Mouse (Mus musculus) CH12.LX (cell line): ENCODE data around the gene Cd164. TPM values are rescaled to one million over a fixed set of nuclear protein-coding genes. Genes with fewer than 3 reads are reported as not detected.

Experiments
- DNase-seq: peaks from one replicate; pipeline ENCODE4 v3.0.0-alpha.2; 2013; ENCODE audit errors: extremely low read depth
- H3K27ac ChIP-seq: 2 replicates; pipeline ENCODE4 v1.5.1; 2012; ENCODE audit warnings: low read depth, mild to moderate bottlenecking, control low read depth, moderate library complexity; ENCODE audit not compliant: insufficient read depth
- H3K27me3 ChIP-seq: replicated peaks from 2 replicates; pipeline ENCODE3; 2012; ENCODE audit warnings: inconsistent platforms
- H3K36me3 ChIP-seq, 2 experiments: replicated peaks in 1 of 2; 2 replicates each; pipeline versions ENCODE3 to v1.6.1; 2012; ENCODE audit warnings: inconsistent platforms in 1 of 2, low read length in 1 of 2, mild to moderate bottlenecking in 1 of 2, mixed read lengths in 1 of 2, moderate library complexity in 1 of 2; ENCODE audit not compliant: control insufficient read depth in 1 of 2, insufficient read depth in 1 of 2
- H3K4me1 ChIP-seq, 2 experiments: 2 replicates each; pipeline ENCODE4 v1.6.1; 2012; ENCODE audit warnings: inconsistent platforms in 1 of 2, moderate library complexity in 1 of 2; ENCODE audit not compliant: insufficient read depth in 2 of 2, control insufficient read depth in 1 of 2
- H3K4me2 ChIP-seq: 2 replicates; pipeline ENCODE4 v1.6.1; 2012; ENCODE audit warnings: low read depth, mild to moderate bottlenecking, control low read depth; ENCODE audit not compliant: poor library complexity, insufficient read depth, severe bottlenecking
- H3K4me3 ChIP-seq, 3 experiments: fragments of 150-350 bp in 1 of 3; sonication (generic) in 1 of 3; replicated peaks in 1 of 3; 2 replicates each; pipeline versions ENCODE3 to v1.5.1; 2011 to 2012; ENCODE audit warnings: low read depth in 2 of 3, low read length in 2 of 3, mild to moderate bottlenecking in 2 of 3, moderate library complexity in 2 of 3, control low read depth in 1 of 3, improper control_type of control experiment in 1 of 3, inconsistent platforms in 1 of 3, mixed read lengths in 1 of 3; ENCODE audit not compliant: poor library complexity in 1 of 3
- H3K79me2 ChIP-seq: replicated peaks from 2 replicates; pipeline ENCODE4 v1.6.1; 2012; ENCODE audit warnings: mild to moderate bottlenecking, moderate library complexity; ENCODE audit not compliant: control insufficient read depth, poor library complexity, insufficient read depth, severe bottlenecking; ENCODE audit errors: extremely low read depth
- H3K9ac ChIP-seq: 2 replicates; pipeline ENCODE4 v1.6.1; 2012; ENCODE audit warnings: low read depth, mild to moderate bottlenecking, control low read depth, moderate library complexity; ENCODE audit not compliant: insufficient read depth
- H3K9me3 ChIP-seq: replicated peaks from 2 replicates; pipeline ENCODE3; 2012; ENCODE audit warnings: low read length, inconsistent platforms, mixed read lengths
- BHLHE40 ChIP-seq: IDR thresholded peaks from 2 replicates; pipeline ENCODE4 v1.6.1; 2011; ENCODE audit warnings: mild to moderate bottlenecking, low read depth, low read length, improper control_type of control experiment
- CHD1 ChIP-seq: IDR thresholded peaks from 2 replicates; pipeline ENCODE4 v1.6.1; 2012; ENCODE audit warnings: low read depth, low read length, improper control_type of control experiment, inconsistent platforms
- E2F4 ChIP-seq: IDR thresholded peaks from 2 replicates; pipeline ENCODE4 v1.6.1; 2011; ENCODE audit warnings: low read depth, low read length, improper control_type of control experiment; ENCODE audit not compliant: insufficient replicate concordance
- EP300 ChIP-seq: IDR thresholded peaks from 2 replicates; pipeline ENCODE4 v1.6.1; 2011; ENCODE audit warnings: low read length, improper control_type of control experiment
- GABPA ChIP-seq: IDR thresholded peaks from 2 replicates; pipeline ENCODE4 v1.6.1; 2012; ENCODE audit warnings: low read depth, low read length, improper control_type of control experiment, inconsistent platforms; ENCODE audit not compliant: insufficient replicate concordance
- HCFC1 ChIP-seq: IDR thresholded peaks from 2 replicates; pipeline ENCODE4 v1.6.1; 2012; ENCODE audit warnings: low read depth, mild to moderate bottlenecking, inconsistent platforms, low read length, improper control_type of control experiment
- IRF4 ChIP-seq: IDR thresholded peaks from 2 replicates; pipeline ENCODE4 v1.6.1; 2014; ENCODE audit warnings: low read depth, mild to moderate bottlenecking, inconsistent platforms, low read length, improper control_type of control experiment
- JUND ChIP-seq: conservative IDR thresholded peaks from 2 replicates; pipeline ENCODE4 v1.6.1; 2011; ENCODE audit warnings: low read depth, low read length, improper control_type of control experiment
- KAT2A ChIP-seq: IDR thresholded peaks from 2 replicates; pipeline ENCODE4 v1.6.1; 2012; ENCODE audit warnings: low read length, improper control_type of control experiment, inconsistent platforms; ENCODE audit not compliant: insufficient replicate concordance
- MAFK ChIP-seq: IDR thresholded peaks from 2 replicates; pipeline ENCODE4 v1.6.1; 2011; ENCODE audit warnings: low read length, improper control_type of control experiment; ENCODE audit not compliant: insufficient replicate concordance
- MAZ ChIP-seq: IDR thresholded peaks from 2 replicates; pipeline ENCODE4 v1.6.1; 2012; ENCODE audit warnings: low read depth, mild to moderate bottlenecking, inconsistent platforms, low read length, improper control_type of control experiment, moderate library complexity
- MEF2A ChIP-seq: IDR thresholded peaks from 2 replicates; pipeline ENCODE4 v1.6.1; 2014; ENCODE audit warnings: low read depth, mild to moderate bottlenecking, inconsistent platforms, low read length, improper control_type of control experiment, borderline replicate concordance
- MXI1 ChIP-seq: IDR thresholded peaks from 2 replicates; pipeline ENCODE4 v1.6.1; 2011; ENCODE audit warnings: mild to moderate bottlenecking, low read depth, low read length, improper control_type of control experiment
- MYC ChIP-seq: IDR thresholded peaks from 2 replicates; pipeline ENCODE4 v1.6.1; 2011; ENCODE audit warnings: low read depth, mild to moderate bottlenecking, improper control_type of control experiment, low read length
- NELFE ChIP-seq: IDR thresholded peaks from 2 replicates; pipeline ENCODE4 v1.6.1; 2011; ENCODE audit warnings: low read depth, low read length, improper control_type of control experiment
- NRF1 ChIP-seq: IDR thresholded peaks from 2 replicates; pipeline ENCODE4 v1.6.1; 2014; ENCODE audit warnings: low read depth, mild to moderate bottlenecking, inconsistent platforms, low read length, improper control_type of control experiment, moderate library complexity
- PAX5 ChIP-seq: IDR thresholded peaks from 2 replicates; pipeline ENCODE4 v1.6.1; 2012; ENCODE audit warnings: low read length, inconsistent platforms, mixed read lengths
- POLR2A ChIP-seq: IDR thresholded peaks from 2 replicates; pipeline ENCODE4 v1.6.1; 2011; ENCODE audit warnings: low read depth, mild to moderate bottlenecking, improper control_type of control experiment, low read length
- POLR2AphosphoS2 ChIP-seq: IDR thresholded peaks from 2 replicates; pipeline ENCODE4 v1.6.1; 2011; ENCODE audit warnings: low read depth, low read length, improper control_type of control experiment
- RAD21 ChIP-seq: IDR thresholded peaks from 2 replicates; pipeline ENCODE4 v1.6.1; 2011; ENCODE audit warnings: low read depth, mild to moderate bottlenecking, low read length, improper control_type of control experiment, moderate library complexity
- SMC3 ChIP-seq: IDR thresholded peaks from 2 replicates; pipeline ENCODE4 v1.6.1; 2011; ENCODE audit warnings: low read depth, low read length, improper control_type of control experiment
- USF2 ChIP-seq: conservative IDR thresholded peaks from 2 replicates; pipeline ENCODE4 v1.6.1; 2011; ENCODE audit warnings: low read depth, low read length, improper control_type of control experiment
- ZKSCAN1 ChIP-seq: IDR thresholded peaks from 2 replicates; pipeline ENCODE4 v1.6.1; 2012; ENCODE audit warnings: low read depth, inconsistent platforms, low read length, improper control_type of control experiment, borderline replicate concordance
- ZNF384 ChIP-seq: IDR thresholded peaks from 2 replicates; pipeline ENCODE4 v1.6.1; 2012; ENCODE audit warnings: low read depth, low read length, improper control_type of control experiment, inconsistent platforms
- dilution Hi-C: fragments of 300-500 bp; cut with MboI; formaldehyde crosslinking; loops from 2 replicates; pipeline ENCODE4 v1.14.3; 2020; ENCODE audit warnings: low sequenced_read_pairs; ENCODE audit not compliant: extremely low pct_unique_long_range_greater_than_20kb, extremely low pct_ligation_motif_present
- in situ Hi-C: fragments of 300-500 bp; cut with MboI; formaldehyde crosslinking; loops from 3 replicates; pipeline ENCODE4 v1.14.3; 2019; ENCODE audit warnings: low sequenced_read_pairs, low pct_ligation_motif_present, low pct_unique_long_range_greater_than_20kb, mixed read lengths
- polyA plus RNA-seq: library from polyadenylated mRNA; unstranded; fragments of >175 nt; gene quantifications from 2 replicates; pipeline ENCODE4 v1.2.1, GENCODE M21; 2012; ENCODE audit warnings: low read depth; ENCODE audit not compliant: insufficient read length
- total RNA-seq, 2 experiments: library from RNA; depleted of rRNA; stranded (reverse); fragments of 300-350 nt in 1 of 2; fragments of >200 nt in 1 of 2; gene quantifications; 2 replicates each; pipeline ENCODE4 v1.2.3; 2012 to 2014

The Cd164 gene
- total and polyA plus RNA-seq, 3 experiments: 41.0 to 191 (median 151) TPM

DNA sequence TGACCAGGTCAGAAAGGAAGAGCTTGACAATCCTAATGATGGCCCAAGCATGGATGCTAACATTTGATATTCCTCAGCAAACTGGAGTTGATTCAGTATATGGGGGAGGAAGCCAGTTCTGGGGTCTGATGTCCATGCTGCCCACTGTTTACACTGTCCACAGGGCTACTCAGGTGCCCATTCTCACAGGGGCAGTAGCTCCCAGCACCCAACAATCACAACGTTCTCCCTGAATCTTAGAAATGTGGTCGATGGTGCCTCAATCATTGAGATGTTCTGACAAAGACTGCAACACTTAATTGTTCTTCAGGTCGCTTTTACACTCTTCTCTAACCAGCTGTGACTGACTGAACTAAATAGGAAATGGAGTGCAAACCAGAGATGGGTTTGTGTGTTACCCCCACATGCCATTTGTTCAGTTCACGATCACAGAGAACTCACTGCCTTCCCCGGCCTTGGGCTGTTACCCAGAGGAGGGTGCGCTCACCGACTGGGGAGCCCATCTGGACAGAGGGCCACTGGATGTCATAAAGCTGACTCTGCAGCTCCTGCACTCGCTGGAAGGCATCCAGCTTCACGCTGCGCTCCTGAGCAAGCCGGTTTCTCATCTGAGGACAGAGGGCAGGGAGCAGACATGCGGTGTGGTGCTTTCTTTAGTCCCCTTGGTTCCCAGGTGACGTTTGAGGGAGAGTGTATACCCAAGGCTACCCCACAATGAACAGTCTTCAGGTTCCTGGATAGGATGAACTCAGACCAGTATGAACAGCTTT is 27.4 kb downstream of the Cd164 start:
- DNase-seq: no peak
- H3K9ac ChIP-seq: no peak overlapping the region
- H3K79me2 ChIP-seq: no peaks in the 10 kb centered on the region
- in situ Hi-C loops (no loop called here), dilution Hi-C loops (no loop called here)
- no peak overlapping the region for H3K27ac ChIP-seq
- peaks cover 8% of the 10 kb centered on the region for H3K9me3 ChIP-seq
- no peaks in the 10 kb centered on the region for H3K36me3 ChIP-seq
- H3K4me3 ChIP-seq: no peak overlapping the region
- peaks cover 6 to 25% of the 10 kb centered on the region in 2 experiments for H3K4me1 ChIP-seq
- H3K27me3 ChIP-seq: no peaks in the 10 kb centered on the region
- no peak for TF ChIP-seq CHD1
- no peak for TF ChIP-seq JUND
- no peak for TF ChIP-seq MXI1
- TF ChIP-seq SMC3: no peak
- TF ChIP-seq IRF4: no peak
- TF ChIP-seq ZNF384: no peak
- TF ChIP-seq EP300: no peak
- no peak for TF ChIP-seq MEF2A
- TF ChIP-seq NRF1: no peak
- no peak for TF ChIP-seq NELFE
- TF ChIP-seq MAFK: no peak
- no peak for TF ChIP-seq MYC
- TF ChIP-seq BHLHE40: no peak
- TF ChIP-seq E2F4: no peak
- no peak overlapping the region for H3K4me2 ChIP-seq

DNA sequence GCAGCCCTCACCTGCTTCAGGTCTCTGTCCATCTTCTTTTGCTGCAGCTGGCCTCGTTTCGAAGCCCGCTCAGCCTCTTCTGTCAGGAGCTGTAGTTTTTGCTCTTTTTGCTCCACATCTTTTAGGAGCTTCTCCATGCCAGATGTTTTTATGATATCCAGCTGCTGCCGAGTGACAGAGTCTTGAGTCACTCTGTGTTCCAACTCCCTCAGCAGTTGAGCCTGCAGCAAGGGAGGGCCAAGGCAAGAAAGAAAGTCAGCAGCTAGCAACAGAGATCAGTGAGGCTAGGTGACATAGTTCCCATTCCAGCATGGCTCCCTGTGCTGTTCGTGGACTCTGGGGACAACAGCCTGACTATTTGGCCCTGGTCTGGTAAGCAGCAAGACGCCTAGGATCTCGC is 31.5 kb downstream of the Cd164 start:
- TF ChIP-seq POLR2A (no peak), USF2 (no peak), MEF2A (no peak), HCFC1 (no peak), KAT2A (no peak), POLR2AphosphoS2 (no peak), MAFK (no peak), ZKSCAN1 (no peak), EP300 (no peak), MYC (no peak), RAD21 (no peak), MAZ (no peak), BHLHE40 (no peak), PAX5 (no peak), E2F4 (no peak), GABPA (no peak)
- TF ChIP-seq, all 38 proteins: peak for 0
- Histone ChIP-seq H3K27me3 (no peaks in the 10 kb centered on the region), H3K36me3 (no peaks in the 10 kb centered on the region), H3K9ac (no peak overlapping the region), H3K4me1 (peaks cover 4 to 41% of the 10 kb centered on the region in 2 experiments), H3K4me3 (no peak overlapping the region), H3K27ac (no peak overlapping the region), H3K9me3 (peaks cover 8% of the 10 kb centered on the region), H3K4me2 (no peak overlapping the region), H3K79me2 (no peaks in the 10 kb centered on the region)
- dilution Hi-C loops: no loop called here
- DNase-seq: no peak
- in situ Hi-C loops: no loop called here
